Mouse (Mus musculus) cerebellum, adult 2 months (tissue): ENCODE measurements around the gene Dmpk.

Experiments
- CTCF ChIP-seq: fragments of 200-500 bp; IDR thresholded peaks from 2 replicates; pipeline ENCODE4 v1.5.1; 2011; ENCODE audit warnings: low read depth, mild to moderate bottlenecking, control low read depth, low read length, moderate library complexity, borderline replicate concordance; ENCODE audit not compliant: insufficient read depth
- POLR2A ChIP-seq: fragments of 200-500 bp; IDR thresholded peaks from 2 replicates; pipeline ENCODE4 v1.6.1; 2011; ENCODE audit warnings: low read length, control low read depth, borderline replicate concordance; ENCODE audit not compliant: insufficient read depth

- TF ChIP-seq CTCF (no peak), POLR2A (no peak)
Measured at GRCm38 (mm10) chr7:19097217-19097616, 13.6 kb downstream of the Dmpk start.
